Mouse (Mus musculus): Measurements from ENCODE around the gene Glra1. TPM values are rescaled to one million over a fixed set of nuclear protein-coding genes. Genes with fewer than 3 reads are reported as not detected.
A peak's percentile ranks its signal among the peaks of the same experiment; 100 is the strongest.

Glra1 gene
- polyA plus RNA-seq, 1 experiment from 2014 or later: not detected

DNA sequence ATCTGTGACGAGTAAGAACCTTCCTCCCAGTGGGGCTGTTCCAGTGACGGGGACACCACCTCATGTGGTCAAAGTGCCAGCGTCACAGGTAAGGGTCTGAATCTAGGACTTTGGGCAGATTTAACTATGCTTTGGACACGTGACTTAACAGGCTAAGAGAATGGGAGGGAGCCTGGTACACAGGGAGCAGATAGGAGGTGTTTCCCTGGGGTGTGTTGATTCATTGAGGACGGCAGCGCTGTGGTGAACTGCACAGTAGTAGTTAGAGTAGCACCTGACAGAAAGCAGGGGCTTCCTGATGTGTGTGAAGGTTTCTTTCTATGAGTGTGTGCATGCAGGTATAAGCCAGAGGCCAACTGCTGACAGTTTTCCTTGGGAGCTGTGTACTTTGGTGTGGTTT is 111.8 kb downstream of the Glra1 start:
- Histone ChIP-seq H3K27me3 (ENCODE audit: control insufficient read depth, insufficient read depth, low read length) (no peaks in the 10 kb centered on the region), H3K36me3 (ENCODE audit: control insufficient read depth, insufficient read depth, low read length) (peaks cover 45% of the 10 kb centered on the region), H3K4me2 (no peak overlapping the region), H3K9ac (ENCODE audit: low read length) (no peak overlapping the region), H3K4me1 (ENCODE audit: control insufficient read depth, insufficient read depth, low read length) (no peaks in the 10 kb centered on the region), H3K27ac (ENCODE audit: low read depth, low read length) (no peak overlapping the region), H3K9me3 (ENCODE audit: control insufficient read depth, low read length) (no peaks in the 10 kb centered on the region), H3K4me3 (ENCODE audit: low read depth, low read length) (no peak overlapping the region)
- ATAC-seq (ENCODE audit: low FRiP score) (no peak), DNase-seq (ENCODE audit: low spot score, missing footprints) (no peak)
- 91% methylated on average over 6 of the region's 6 CpGs for WGBS

GRCm38 (mm10) chr11:55485443-55485842 is 122.6 kb downstream of the Glra1 start:
- no peak for ATAC-seq (ENCODE audit: low FRiP score)
- Histone ChIP-seq H3K4me1 (ENCODE audit: control insufficient read depth, insufficient read depth, low read length) (no peaks in the 10 kb centered on the region), H3K9ac (ENCODE audit: low read length) (no peak overlapping the region), H3K9me3 (ENCODE audit: control insufficient read depth, low read length) (no peaks in the 10 kb centered on the region), H3K4me2 (no peak overlapping the region), H3K27ac (ENCODE audit: low read depth, low read length) (no peak overlapping the region), H3K36me3 (ENCODE audit: control insufficient read depth, insufficient read depth, low read length) (peaks cover 27% of the 10 kb centered on the region), H3K27me3 (ENCODE audit: control insufficient read depth, insufficient read depth, low read length) (no peaks in the 10 kb centered on the region), H3K4me3 (ENCODE audit: low read depth, low read length) (no peak overlapping the region)
- WGBS: 97% methylated on average over 7 of the region's 7 CpGs
- no peak for DNase-seq (ENCODE audit: low spot score, missing footprints)

GRCm38 (mm10) chr11:55473219-55473618 is 134.8 kb downstream of the Glra1 start:
- 97% methylated on average over 3 of the region's 3 CpGs for WGBS
- H3K4me3 ChIP-seq (ENCODE audit: low read depth, low read length): no peak overlapping the region
- no peaks in the 10 kb centered on the region for H3K9me3 ChIP-seq (ENCODE audit: control insufficient read depth, low read length)
- H3K27me3 ChIP-seq (ENCODE audit: control insufficient read depth, insufficient read depth, low read length): no peaks in the 10 kb centered on the region
- DNase-seq (ENCODE audit: low spot score, missing footprints) (no peak), ATAC-seq (ENCODE audit: low FRiP score) (no peak)
- no peak overlapping the region for H3K27ac ChIP-seq (ENCODE audit: low read depth, low read length)
- peaks cover 11% of the 10 kb centered on the region for H3K36me3 ChIP-seq (ENCODE audit: control insufficient read depth, insufficient read depth, low read length)
- H3K4me1 ChIP-seq (ENCODE audit: control insufficient read depth, insufficient read depth, low read length): peaks cover 13% of the 10 kb centered on the region
- no peak overlapping the region for H3K4me2 ChIP-seq
- no peak overlapping the region for H3K9ac ChIP-seq (ENCODE audit: low read length)

GRCm38 (mm10) chr11:55471467-55471866 is 136.5 kb downstream of the Glra1 start:
- no peaks in the 10 kb centered on the region for H3K27me3 ChIP-seq (ENCODE audit: control insufficient read depth, insufficient read depth, low read length)
- no peak overlapping the region for H3K27ac ChIP-seq (ENCODE audit: low read depth, low read length)
- WGBS: 94% methylated on average over 7 of the region's 7 CpGs
- peaks cover 17% of the 10 kb centered on the region for H3K4me1 ChIP-seq (ENCODE audit: control insufficient read depth, insufficient read depth, low read length)
- DNase-seq (ENCODE audit: low spot score, missing footprints) (peak; percentile 70), ATAC-seq (ENCODE audit: low FRiP score) (no peak)
- peak overlapping the region; percentile 76; the same call in 1 of the 2 replicates for H3K4me2 ChIP-seq
- peaks cover 11% of the 10 kb centered on the region for H3K36me3 ChIP-seq (ENCODE audit: control insufficient read depth, insufficient read depth, low read length)
- no peak overlapping the region for H3K9ac ChIP-seq (ENCODE audit: low read length)
- no peaks in the 10 kb centered on the region for H3K9me3 ChIP-seq (ENCODE audit: control insufficient read depth, low read length)
- H3K4me3 ChIP-seq (ENCODE audit: low read depth, low read length): peak overlapping the region; percentile 90; the same call in 1 of the 2 replicates

DNA sequence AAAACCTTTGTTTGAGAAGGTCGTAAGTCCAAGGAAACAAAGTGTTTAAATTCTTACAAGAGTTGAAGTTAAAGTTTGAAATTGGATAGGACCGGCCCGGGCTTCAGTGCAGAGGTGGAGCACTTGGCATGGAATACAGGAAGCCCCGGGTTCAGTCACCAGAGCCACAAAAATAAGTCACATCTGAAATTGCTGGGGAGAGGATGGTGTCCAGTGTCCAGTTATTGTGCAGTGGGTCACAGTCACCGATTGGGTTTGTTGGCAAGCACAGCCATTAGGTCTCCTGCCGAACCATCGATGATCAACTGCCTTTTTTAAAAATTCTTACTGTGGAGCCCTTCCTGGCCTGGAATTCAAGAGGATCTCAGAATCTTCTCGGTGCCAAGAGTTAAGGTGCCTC is 137.2 kb downstream of the Glra1 start:
- peak overlapping the region; percentile 90 for H3K4me3 ChIP-seq (ENCODE audit: low read depth, low read length)
- H3K27me3 ChIP-seq (ENCODE audit: control insufficient read depth, insufficient read depth, low read length): no peaks in the 10 kb centered on the region
- peaks cover 11% of the 10 kb centered on the region for H3K36me3 ChIP-seq (ENCODE audit: control insufficient read depth, insufficient read depth, low read length)
- H3K27ac ChIP-seq (ENCODE audit: low read depth, low read length): no peak overlapping the region
- H3K9me3 ChIP-seq (ENCODE audit: control insufficient read depth, low read length): no peaks in the 10 kb centered on the region
- H3K4me2 ChIP-seq: peak overlapping the region; percentile 76
- H3K9ac ChIP-seq (ENCODE audit: low read length): peak overlapping the region; percentile 97
- WGBS: 74% methylated on average over 8 of the region's 8 CpGs
- no peak for ATAC-seq (ENCODE audit: low FRiP score)
- H3K4me1 ChIP-seq (ENCODE audit: control insufficient read depth, insufficient read depth, low read length): peaks cover 17% of the 10 kb centered on the region
- no peak for DNase-seq (ENCODE audit: low spot score, missing footprints)

GRCm38 (mm10) chr11:55469923-55470691 is 137.9 kb downstream of the Glra1 start:
- Histone ChIP-seq H3K36me3 (ENCODE audit: control insufficient read depth, insufficient read depth, low read length) (peaks cover 11% of the 10 kb centered on the region), H3K4me1 (ENCODE audit: control insufficient read depth, insufficient read depth, low read length) (peaks cover 17% of the 10 kb centered on the region), H3K4me3 (ENCODE audit: low read depth, low read length) (peak overlapping the region; percentile 90), H3K4me2 (peak overlapping the region; percentile 76), H3K9me3 (ENCODE audit: control insufficient read depth, low read length) (no peaks in the 10 kb centered on the region), H3K9ac (ENCODE audit: low read length) (peak overlapping the region; percentile 97), H3K27ac (ENCODE audit: low read depth, low read length) (peak overlapping the region; percentile 49), H3K27me3 (ENCODE audit: control insufficient read depth, insufficient read depth, low read length) (no peaks in the 10 kb centered on the region)
- 3% methylated on average over 46 of the region's 46 CpGs for WGBS
- ATAC-seq (ENCODE audit: low FRiP score) (no peak), DNase-seq (ENCODE audit: low spot score, missing footprints) (peak; percentile 93)

- peak; percentile 98 for DNase-seq (ENCODE audit: low spot score, missing footprints)
- peak within 1 kb of the TSS; percentile 97 for H3K9ac ChIP-seq (ENCODE audit: low read length)
- H3K36me3 ChIP-seq (ENCODE audit: control insufficient read depth, insufficient read depth, low read length): peaks cover 8% of the 10 kb centered on the region
- H3K27ac ChIP-seq (ENCODE audit: low read depth, low read length): peak within 1 kb of the TSS; percentile 76
- H3K9me3 ChIP-seq (ENCODE audit: control insufficient read depth, low read length): no peaks in the 10 kb centered on the region
- peak; percentile 98 for ATAC-seq (ENCODE audit: low FRiP score)
- peaks cover 17% of the 10 kb centered on the region for H3K4me1 ChIP-seq (ENCODE audit: control insufficient read depth, insufficient read depth, low read length)
- H3K27me3 ChIP-seq (ENCODE audit: control insufficient read depth, insufficient read depth, low read length): no peaks in the 10 kb centered on the region
- H3K4me3 ChIP-seq (ENCODE audit: low read depth, low read length): peak within 1 kb of the TSS; percentile 90
- H3K4me2 ChIP-seq: peak within 1 kb of the TSS; percentile 76
- under 1% methylated on average over 44 of the region's 57 CpGs for WGBS
Measured at GRCm38 (mm10) chr11:55469048-55469843, 138.8 kb downstream of the Glra1 start, which contains the start of gene G3bp1. Gene G3bp1, plus strand, starts transcription at chr11:55469685.

GRCm38 (mm10) chr11:55468611-55469047 is 139.4 kb downstream of the Glra1 start:
- no peaks in the 10 kb centered on the region for H3K9me3 ChIP-seq (ENCODE audit: control insufficient read depth, low read length)
- H3K27ac ChIP-seq (ENCODE audit: low read depth, low read length): peak overlapping the region; percentile 76
- 5% methylated on average over 17 of the region's 17 CpGs for WGBS
- peak overlapping the region; percentile 76 for H3K9ac ChIP-seq (ENCODE audit: low read length)
- peaks cover 3% of the 10 kb centered on the region; the same call in 1 of the 2 replicates for H3K36me3 ChIP-seq (ENCODE audit: control insufficient read depth, insufficient read depth, low read length)
- H3K4me2 ChIP-seq: peak overlapping the region; percentile 59
- H3K4me1 ChIP-seq (ENCODE audit: control insufficient read depth, insufficient read depth, low read length): peaks cover 17% of the 10 kb centered on the region
- DNase-seq (ENCODE audit: low spot score, missing footprints) (no peak), ATAC-seq (ENCODE audit: low FRiP score) (peak; percentile 19; the same call in 1 of the 2 replicates)
- peak overlapping the region; percentile 43 for H3K4me3 ChIP-seq (ENCODE audit: low read depth, low read length)
- H3K27me3 ChIP-seq (ENCODE audit: control insufficient read depth, insufficient read depth, low read length): no peaks in the 10 kb centered on the region

DNA sequence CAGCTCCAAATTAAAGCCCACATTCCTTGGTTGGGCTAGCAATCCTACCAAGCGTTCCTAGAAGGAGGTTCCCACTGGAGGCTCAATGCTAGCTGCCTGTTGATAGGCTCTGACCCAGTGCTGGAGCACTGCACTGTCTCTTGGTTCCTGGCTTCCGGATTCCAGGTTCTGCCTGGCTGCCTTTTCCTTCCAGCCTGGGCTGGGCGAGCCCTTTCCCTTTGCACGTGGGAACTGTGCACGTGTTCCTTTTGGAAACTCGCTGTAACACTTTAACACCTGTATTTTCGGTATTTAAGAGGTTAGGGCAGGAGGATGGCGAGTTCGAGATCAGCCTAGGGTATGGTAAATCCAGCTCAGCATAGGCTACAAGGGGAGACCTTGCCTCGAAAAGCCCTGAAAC is 140.0 kb downstream of the Glra1 start:
- Histone ChIP-seq H3K36me3 (ENCODE audit: control insufficient read depth, insufficient read depth, low read length) (peaks cover 3% of the 10 kb centered on the region; the same call in 1 of the 2 replicates), H3K27ac (ENCODE audit: low read depth, low read length) (peak overlapping the region; percentile 76; the same call in 1 of the 2 replicates), H3K9ac (ENCODE audit: low read length) (peak overlapping the region; percentile 76), H3K9me3 (ENCODE audit: control insufficient read depth, low read length) (no peaks in the 10 kb centered on the region), H3K27me3 (ENCODE audit: control insufficient read depth, insufficient read depth, low read length) (no peaks in the 10 kb centered on the region), H3K4me2 (peak overlapping the region; percentile 59), H3K4me3 (ENCODE audit: low read depth, low read length) (no peak overlapping the region), H3K4me1 (ENCODE audit: control insufficient read depth, insufficient read depth, low read length) (peaks cover 17% of the 10 kb centered on the region)
- ATAC-seq (ENCODE audit: low FRiP score) (no peak), DNase-seq (ENCODE audit: low spot score, missing footprints) (peak; percentile 87)
- WGBS: 62% methylated on average over 10 of the region's 10 CpGs
